Mouse (Mus musculus) left cerebral cortex, adult 2 months (tissue): Measurements from ENCODE around the gene Tmem191c. TPM values are rescaled to one million over a fixed set of nuclear protein-coding genes. Genes with fewer than 3 reads are reported as not detected.
A peak's percentile ranks its signal among the peaks of the same experiment; 100 is the strongest.
"Not testable (repeated sequence)": the region's sequence is repeated elsewhere in the genome, so short reads cannot be mapped to it uniquely, and the experiment has no call there.

Experiments used
- DNase-seq, 2 experiments: peaks; one replicate each; pipeline ENCODE4 v3.0.0; 2021 to 2022; ENCODE audit warnings: low spot score in 2 of 2, mixed read lengths in 1 of 2; ENCODE audit errors: extremely low spot score in 1 of 2
- H3K27ac ChIP-seq: fragments of 200-600 bp; 2 replicates; pipeline ENCODE4 v1.8.1; 2022
- H3K4me3 ChIP-seq: fragments of 200-600 bp; 2 replicates; pipeline ENCODE4 v1.8.1; 2022
- CTCF ChIP-seq: fragments of 200-600 bp; IDR thresholded peaks from 2 replicates; pipeline ENCODE4 v1.8.1; 2022; ENCODE audit warnings: antibody characterized with exemption, mild to moderate bottlenecking, moderate library complexity
- intact Hi-C: fragments of 180-260 bp; cut with DNase I; formaldehyde crosslinking; loops from one replicate; pipeline ENCODE4 v1.15.1; 2025
- long read RNA-seq, 2 experiments: library from polyadenylated mRNA; stranded (forward); transcript quantifications; one replicate each; pipeline ENCODE4 v2.0.0; 2021; ENCODE audit warnings: borderline mapping rate in 2 of 2
- total RNA-seq, 2 experiments: library from RNA; stranded (reverse); gene quantifications; 2 replicates each; pipeline ENCODE4 v1.2.3; 2021

Gene Tmem191c
- 100 to 1,000 TPM; 105 to 116 TPM for total RNA-seq
- long read RNA-seq, experiment 1, transcript Tmem191c-201 (10 exons, 1,631 nt), result major isoform, 9 of 107 reads
- long read RNA-seq, experiment 1, partial matches to known transcripts, result 16 of 107 reads
- long read RNA-seq, experiment 1, other reads (novel, unspliced or antisense), result 74 of 107 reads
- long read RNA-seq, experiment 2, transcript Tmem191c-201 (10 exons, 1,631 nt), result major isoform, 8 of 113 reads
- long read RNA-seq, experiment 2, transcript Tmem191c-215 (4 exons, 825 nt), result minor isoform, 7 of 113 reads
- long read RNA-seq, experiment 2, partial matches to known transcripts, result 36 of 113 reads
- long read RNA-seq, experiment 2, other reads (novel, unspliced or antisense), result 56 of 113 reads

GRCm38 (mm10) chr16:17275721-17276120, at the start of gene Tmem191c:
Gene Tmem191c (plus strand): TSS chr16:17276077.
- no peak for DNase-seq
- H3K4me3 ChIP-seq, result peak within 1 kb of the TSS; percentile 60
- no peak for TF ChIP-seq CTCF
- H3K27ac ChIP-seq, result peak within 1 kb of the TSS; percentile 95
- intact Hi-C loops, result loop anchor here (1.0 to 5.0 kb wide), 4 partner anchors 65 to 203 kb away; partner anchors contain the start of gene Ccdc116

- no peak overlapping the region for H3K4me3 ChIP-seq
- no peak for TF ChIP-seq CTCF
Observed at GRCm38 (mm10) chr16:17226496-17226895, 49.4 kb upstream of the Tmem191c start.

GRCm38 (mm10) chr16:17231523-17231922, 44.4 kb upstream of the Tmem191c start:
- H3K27ac ChIP-seq, DNase-seq, H3K4me3 ChIP-seq, intact Hi-C loops: not testable (repeated sequence)

More at GRCm38 (mm10) chr16:17226496-17226895, 49.4 kb upstream of the Tmem191c start:
- DNase-seq, result no peak
- intact Hi-C loops, result no loop called here
- no peak overlapping the region for H3K27ac ChIP-seq

GRCm38 (mm10) chr16:17232794-17233701, 42.8 kb upstream of the Tmem191c start, which contains the start of gene Hic2:
Gene Hic2 (plus strand): TSS chr16:17233572.
- no peak for TF ChIP-seq CTCF
- H3K4me3 ChIP-seq, result peak within 1 kb of the TSS; percentile 81
- intact Hi-C loops, result loop anchor here (1.0 kb wide), 2 partner anchors 24 to 44 kb away; no protein-coding TSS in a partner anchor
- peak; percentile 89 for DNase-seq
- H3K27ac ChIP-seq, result peak within 1 kb of the TSS; percentile 95

GRCm38 (mm10) chr16:17233702-17234498, 42.0 kb upstream of the Tmem191c start:
- peak in 1 of 2 experiments; percentile 18 for DNase-seq
- H3K4me3 ChIP-seq, result peak overlapping the region; percentile 81
- TF ChIP-seq CTCF, result no peak
- H3K27ac ChIP-seq, result peak overlapping the region; percentile 95
- intact Hi-C loops, result loop anchor here (1.0 kb wide), 2 partner anchors 25 to 43 kb away; no protein-coding TSS in a partner anchor

GRCm38 (mm10) chr16:17234499-17234895, 41.4 kb upstream of the Tmem191c start:
- DNase-seq, result peak; percentile 31 to 46
- Histone ChIP-seq H3K4me3 (peak overlapping the region; percentile 81), H3K27ac (peak overlapping the region; percentile 95)
- no peak for TF ChIP-seq CTCF
- intact Hi-C loops, result no loop called here

GRCm38 (mm10) chr16:17234916-17235665, 40.8 kb upstream of the Tmem191c start:
- intact Hi-C loops, result no loop called here
- Histone ChIP-seq H3K27ac (peak overlapping the region; percentile 19; the same call in 1 of the 2 replicates), H3K4me3 (peak overlapping the region; percentile 81)
- no peak for TF ChIP-seq CTCF
- DNase-seq, result peak; percentile 31 to 43

GRCm38 (mm10) chr16:17237634-17238033, 38.2 kb upstream of the Tmem191c start:
- no peak for DNase-seq
- intact Hi-C loops, result no loop called here
- Histone ChIP-seq H3K27ac (no peak overlapping the region), H3K4me3 (no peak overlapping the region)
- TF ChIP-seq CTCF, result no peak

- Histone ChIP-seq H3K27ac (no peak overlapping the region), H3K4me3 (no peak overlapping the region)
- TF ChIP-seq CTCF, result no peak
- no peak for DNase-seq
- intact Hi-C loops, result no loop called here
Observed at GRCm38 (mm10) chr16:17239409-17239808, 36.5 kb upstream of the Tmem191c start.

- no peak for TF ChIP-seq CTCF
- intact Hi-C loops, result no loop called here
- no peak overlapping the region for H3K27ac ChIP-seq
- H3K4me3 ChIP-seq, result no peak overlapping the region
- DNase-seq, result no peak
Observed at GRCm38 (mm10) chr16:17243731-17244130, 32.1 kb upstream of the Tmem191c start.

- DNase-seq, result no peak
- intact Hi-C loops, result no loop called here
- Histone ChIP-seq H3K27ac (no peak overlapping the region), H3K4me3 (no peak overlapping the region)
- TF ChIP-seq CTCF, result no peak
Observed at GRCm38 (mm10) chr16:17244996-17245395, 30.9 kb upstream of the Tmem191c start.
